Mouse (Mus musculus) left cerebral cortex, adult 8-10 months (tissue): ENCODE measurements around the gene Dtx1. TPM values are rescaled to one million over a fixed set of nuclear protein-coding genes. Genes with fewer than 3 reads are reported as not detected.

ENCODE experiments used
- DNase-seq, 2 experiments: peaks; one replicate each; pipeline ENCODE4 v3.0.0; 2022; ENCODE audit warnings: low spot score in 2 of 2
- total RNA-seq, 4 experiments: library from RNA; stranded (reverse); gene quantifications; 2 replicates each; pipeline ENCODE4 v1.2.4; 2022

The Dtx1 gene
- total RNA-seq, 4 experiments from 2014 or later = 64.7 to 71.7 (median 69.7) TPM

GRCm38 (mm10) chr5:120704421-120704820 is 7.3 kb downstream of the Dtx1 start:
- DNase-seq = no peak

- DNase-seq = no peak
These were observed 8.1 kb downstream of the Dtx1 start for GRCm38 (mm10) chr5:120703660-120704059.

GRCm38 (mm10) chr5:120702969-120703368 is 8.8 kb downstream of the Dtx1 start:
- no peak for DNase-seq

DNA sequence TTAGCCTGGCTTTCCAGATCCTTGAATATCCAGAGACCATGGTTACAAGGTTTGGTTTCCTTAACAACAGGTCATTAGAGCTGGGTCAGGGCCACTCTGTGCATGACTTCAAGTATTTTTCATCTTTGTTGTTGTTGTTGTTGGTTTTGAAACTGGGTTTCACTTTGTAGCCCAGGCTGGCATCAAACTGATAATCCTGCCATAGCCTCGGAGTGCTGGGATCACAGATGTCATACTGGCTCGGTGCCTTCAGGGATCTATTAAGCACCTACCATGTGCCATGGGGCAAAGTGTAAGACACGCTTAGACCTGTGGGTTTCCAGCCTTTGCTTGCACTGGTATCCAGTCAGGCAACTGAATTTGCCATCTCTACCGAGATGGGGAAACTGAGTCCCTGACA is 9.3 kb downstream of the Dtx1 start:
- DNase-seq = no peak

- no peak for DNase-seq
These were observed 10.5 kb downstream of the Dtx1 start for GRCm38 (mm10) chr5:120700996-120701790.

GRCm38 (mm10) chr5:120698801-120699391 is 12.8 kb downstream of the Dtx1 start:
- DNase-seq = peak in 1 of 2 experiments; percentile 63

DNA sequence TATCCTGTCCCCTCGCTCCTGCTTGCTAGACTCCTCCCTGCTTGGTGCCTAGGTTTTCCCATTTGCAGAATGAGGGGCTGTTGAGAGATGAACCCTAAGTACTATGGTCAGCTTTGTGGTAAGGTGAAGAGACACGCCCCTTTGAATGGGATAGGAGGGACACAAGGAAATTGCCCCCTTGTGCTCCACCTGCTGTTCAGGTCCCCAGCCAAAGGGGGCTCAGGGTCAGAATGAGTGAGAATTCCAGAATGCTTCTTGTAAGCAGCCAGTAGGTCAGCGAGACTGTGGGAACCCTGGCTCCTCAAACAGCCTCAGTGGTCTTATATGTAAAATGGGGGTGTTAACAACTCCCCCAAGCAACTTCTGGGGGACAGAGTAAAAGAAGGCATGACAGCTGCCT is 13.5 kb downstream of the Dtx1 start:
- no peak for DNase-seq

DNA sequence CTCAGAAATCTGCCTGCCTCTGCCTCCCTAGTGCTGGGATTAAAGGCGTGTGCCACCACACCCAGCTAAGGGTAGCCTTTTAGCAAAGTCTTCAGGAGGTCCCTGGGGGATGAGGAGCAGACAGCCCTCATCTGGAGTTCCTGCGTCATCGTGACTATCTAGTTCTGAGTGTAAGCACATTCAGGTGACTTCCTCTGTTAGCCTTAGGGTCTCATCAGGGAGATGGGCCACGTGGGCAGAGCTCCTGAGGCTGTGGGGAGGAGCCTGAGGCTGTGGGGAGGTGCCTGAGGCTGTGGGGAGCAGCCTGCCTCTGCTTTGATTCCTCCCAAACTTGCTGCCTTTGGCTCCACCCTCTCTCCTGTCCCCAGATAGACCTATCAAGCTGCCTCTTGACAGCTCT is 14.9 kb downstream of the Dtx1 start:
- DNase-seq = no peak

GRCm38 (mm10) chr5:120696057-120696743 is 15.5 kb downstream of the Dtx1 start:
- no peak for DNase-seq

DNA sequence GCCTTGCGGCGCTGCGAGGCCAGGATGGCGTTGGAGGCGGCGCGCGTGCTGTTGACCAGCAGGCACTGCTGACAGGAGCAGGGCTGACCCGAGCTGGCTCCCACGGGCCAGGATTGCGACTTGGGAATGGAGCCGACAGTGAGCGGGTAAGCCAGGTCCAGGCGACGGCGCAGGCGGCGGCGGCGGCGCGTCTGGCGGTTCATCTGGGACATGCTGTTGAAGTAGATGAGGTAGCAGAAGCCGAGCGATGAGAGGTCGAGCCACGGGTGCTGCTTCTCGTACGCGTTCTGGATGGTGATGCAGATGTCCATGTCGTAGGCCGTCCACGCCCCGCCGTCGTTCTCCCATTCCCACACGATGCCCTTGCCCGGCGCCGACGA is 17.0 kb downstream of the Dtx1 start:
- peak in 1 of 2 experiments; percentile 30 for DNase-seq

DNA sequence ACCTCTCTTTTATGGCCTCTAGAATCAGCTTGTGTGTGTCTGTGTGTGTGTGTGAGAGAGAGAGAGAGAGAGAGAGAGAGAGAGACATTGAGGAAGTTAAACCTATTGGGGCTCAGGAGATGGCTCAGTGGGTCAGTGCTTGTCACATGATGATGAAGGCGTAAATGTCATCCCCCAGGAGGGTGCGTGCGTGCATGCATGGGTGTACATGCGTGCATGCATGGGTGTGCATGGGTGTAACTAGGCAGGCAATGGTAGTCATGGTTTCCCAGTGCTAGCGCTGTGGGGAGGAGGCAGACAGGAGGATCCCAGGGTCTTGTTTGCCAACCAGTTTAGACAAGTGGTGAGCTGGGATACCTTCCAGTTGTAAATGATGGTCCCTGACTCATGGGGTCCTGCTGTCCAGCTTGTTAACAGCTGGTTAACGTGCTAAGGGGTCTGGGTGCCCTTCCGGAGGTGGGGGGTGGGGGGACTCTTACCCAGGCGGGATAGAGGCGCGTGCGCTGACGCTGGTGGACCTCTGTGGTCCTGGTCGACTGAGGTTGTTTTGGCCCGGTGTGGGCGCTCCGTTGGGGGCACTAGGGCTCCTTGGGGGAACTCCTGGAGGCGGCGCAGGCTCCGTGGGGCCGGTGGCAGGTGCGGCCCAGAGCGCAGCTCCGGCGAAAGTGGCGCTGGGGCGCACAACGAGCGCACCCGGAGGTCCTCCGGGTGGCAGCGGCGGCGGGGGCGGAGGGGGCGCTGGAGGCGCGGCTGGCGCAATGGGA is 17.6 kb downstream of the Dtx1 start:
- no peak for DNase-seq

DNA sequence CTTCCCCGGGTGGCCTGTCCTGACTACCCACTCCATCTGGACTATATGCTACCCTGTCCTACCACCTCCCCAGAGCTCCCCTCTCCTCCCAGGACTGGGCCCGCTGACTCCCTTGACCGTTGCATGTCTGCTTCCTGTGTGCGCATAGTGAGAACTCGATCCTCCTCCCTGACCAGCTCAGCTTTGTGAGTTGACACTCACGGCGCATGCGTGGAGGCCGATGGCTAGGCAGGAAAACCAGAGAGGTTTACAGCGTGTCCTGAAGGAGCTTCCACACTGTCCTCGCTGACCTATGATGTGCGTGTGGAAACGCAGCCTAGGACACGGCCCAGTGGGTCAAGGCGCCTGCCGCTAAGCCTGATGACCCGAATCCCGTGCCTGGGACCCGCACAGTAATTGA is 19.7 kb downstream of the Dtx1 start:
- DNase-seq = no peak

DNA sequence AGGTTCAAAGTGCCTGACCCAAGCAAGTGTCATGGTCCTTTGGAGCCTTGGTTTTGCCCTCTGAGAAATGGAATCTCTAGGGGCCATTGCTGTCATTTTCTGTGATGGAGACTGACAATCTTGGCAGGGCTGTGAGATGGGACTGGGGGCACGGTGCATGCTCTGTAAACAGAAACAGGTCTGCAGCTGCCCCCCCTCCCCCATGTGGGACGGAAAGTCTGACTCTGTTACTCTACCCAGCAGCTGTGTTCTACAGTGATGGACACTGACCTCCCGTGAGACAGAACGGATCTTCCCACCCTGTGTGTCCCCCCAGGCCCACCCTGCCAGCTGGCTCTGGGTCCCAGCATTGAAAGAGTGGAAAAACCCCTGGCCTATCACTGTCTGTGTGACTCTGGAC is 21.3 kb downstream of the Dtx1 start:
- no peak for DNase-seq

DNA sequence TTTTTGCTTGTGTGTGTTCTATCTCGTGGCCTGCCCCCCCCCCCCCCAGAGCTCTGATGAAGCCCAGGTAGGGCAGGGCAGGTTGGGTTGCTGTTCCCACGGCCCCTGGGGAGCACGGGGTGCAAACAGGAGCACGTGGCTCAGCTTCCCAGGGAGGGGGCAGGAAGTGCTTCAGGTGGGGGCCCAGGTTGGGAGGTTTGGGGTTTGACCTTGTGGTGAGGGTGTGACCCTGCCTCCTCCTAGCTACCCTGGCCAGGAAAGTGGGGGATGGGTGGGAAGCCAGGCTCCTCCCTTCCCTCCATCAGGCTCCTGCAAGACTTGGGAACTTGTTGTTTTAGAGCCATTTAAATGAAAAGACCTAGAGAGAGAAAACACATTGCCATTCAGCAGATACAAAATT is 23.3 kb downstream of the Dtx1 start:
- no peak for DNase-seq

DNA sequence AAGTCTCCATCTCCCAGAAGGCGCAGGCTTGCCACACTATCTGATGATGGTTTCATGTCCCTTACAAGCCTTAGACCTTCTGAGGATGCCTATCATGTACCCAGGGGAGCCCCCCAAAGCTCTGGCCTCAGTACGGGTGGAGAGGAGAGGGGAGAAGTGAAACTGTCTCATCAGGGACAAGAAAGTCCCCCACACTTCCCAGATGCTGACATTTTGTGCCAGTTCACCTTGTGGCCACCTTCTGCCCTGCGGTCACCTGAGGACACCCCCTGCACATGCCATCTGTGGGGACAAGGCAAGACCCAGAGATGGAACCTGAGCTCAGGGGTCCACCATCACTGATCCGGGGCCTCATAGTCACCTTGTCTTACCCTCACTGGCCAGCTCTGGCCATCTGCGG is 23.8 kb downstream of the Dtx1 start:
- DNase-seq = no peak

DNA sequence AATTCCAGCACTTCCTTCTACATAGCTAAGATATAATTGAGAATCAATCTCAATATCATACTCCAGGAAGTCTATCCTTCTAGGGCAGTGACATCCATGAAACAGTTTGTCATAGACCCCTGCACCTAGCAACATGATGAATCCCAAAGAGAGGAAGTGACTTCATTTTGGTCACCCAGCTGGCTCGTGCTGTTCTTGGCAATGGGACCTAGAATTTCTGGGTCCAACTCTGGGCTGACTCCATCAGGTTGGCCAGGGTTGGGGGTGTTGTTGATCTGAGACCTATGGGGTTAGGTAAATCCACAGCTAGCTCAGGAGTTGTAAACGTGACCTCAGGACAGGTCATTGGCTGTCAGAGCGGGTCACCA is 24.3 kb downstream of the Dtx1 start:
- no peak for DNase-seq

- no peak for DNase-seq
These were observed 24.8 kb downstream of the Dtx1 start for GRCm38 (mm10) chr5:120686749-120687483.

DNA sequence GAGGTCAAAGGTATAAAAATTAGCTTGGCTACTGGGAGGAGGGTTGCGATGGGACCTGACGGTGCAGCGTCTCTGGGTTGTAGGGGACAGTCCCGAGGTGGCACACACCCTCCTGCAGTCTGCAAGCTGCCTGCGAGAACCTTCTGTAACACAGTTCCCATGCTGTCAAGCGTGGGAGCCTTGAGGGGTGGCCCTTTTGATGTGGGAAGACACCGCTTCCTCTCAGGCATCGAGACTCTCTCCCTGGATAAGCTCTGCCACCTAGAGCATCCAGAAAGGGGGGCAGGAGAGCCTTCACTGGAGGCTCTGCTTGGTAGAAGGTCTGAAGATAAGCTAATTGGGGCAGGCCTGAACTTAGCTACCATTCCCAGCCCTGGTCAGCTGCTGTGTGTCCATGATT is 26.0 kb downstream of the Dtx1 start:
- no peak for DNase-seq

GRCm38 (mm10) chr5:120682982-120683771 is 28.6 kb downstream of the Dtx1 start:
- no peak for DNase-seq

- DNase-seq = no peak
These were observed 30.8 kb downstream of the Dtx1 start for GRCm38 (mm10) chr5:120680918-120681317.
